Mouse (Mus musculus) spleen, postnatal 10 days (tissue): ENCODE measurements around the gene Gm21900.
"Not testable (repeated sequence)": the region's sequence is repeated elsewhere in the genome, so short reads cannot be mapped to it uniquely, and the experiment has no call there.

Experiments
- DNase-seq, 2 experiments: peaks; one replicate each; pipeline ENCODE4 v3.0.0; 2021 to 2022; ENCODE audit warnings: low spot score in 2 of 2

The Gm21900 gene

DNA sequence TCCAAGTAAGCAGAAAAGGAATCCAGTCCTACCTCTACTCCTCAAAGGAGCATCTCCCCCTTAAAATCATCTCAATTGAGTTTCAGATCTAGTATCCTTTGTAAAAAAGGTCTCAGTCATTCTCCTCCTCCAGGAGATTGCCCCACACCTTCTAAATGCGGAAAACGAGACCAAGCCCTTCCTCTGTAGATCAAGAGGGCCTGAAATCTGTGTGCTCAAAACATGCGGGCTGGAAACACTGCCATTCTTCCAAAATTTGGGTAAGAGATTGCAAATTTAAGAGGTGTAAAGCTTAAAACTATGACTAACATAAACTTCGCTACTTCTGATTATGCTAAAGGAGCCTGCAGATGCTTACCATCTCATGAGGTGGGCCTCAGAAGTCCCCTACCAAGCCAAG lies at the start of gene Gm21900:
Gene Gm21900 (plus strand): TSS at position 301 of the 400 bp plus-strand sequence.
- not testable (repeated sequence) for DNase-seq

DNA sequence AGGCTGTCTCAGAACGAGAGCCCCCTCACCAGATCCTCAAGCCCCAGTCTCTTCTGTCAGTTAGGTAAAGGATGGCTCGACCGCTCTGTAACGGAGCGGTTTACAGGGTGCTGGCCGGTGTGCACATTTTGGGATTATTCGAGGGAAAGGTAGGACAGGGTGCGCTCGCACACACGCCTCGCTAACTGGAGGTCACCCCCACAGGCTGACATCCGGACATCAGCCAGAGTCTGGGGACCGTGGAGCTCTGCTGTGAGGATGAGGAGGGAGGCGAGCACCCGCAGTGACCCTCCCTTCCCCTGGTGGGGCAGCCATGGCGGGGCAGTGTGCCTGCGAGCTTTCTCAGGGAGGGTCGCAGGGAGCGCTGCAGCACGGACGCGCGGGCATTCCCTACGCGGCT lies 27.4 kb downstream of the Gm21900 start:
- peak; percentile 13 to 15 for DNase-seq
